Mouse (Mus musculus): ENCODE data around the gene Zfp626.

The Zfp626 gene

GRCm38 (mm10) chr7:27860396-27861235, 53.6 kb downstream of the Zfp626 start:
- in situ Hi-C loops (cut with MboI, MseI): loop anchor here (5.0 kb wide), 2 partner anchors 48 to 123 kb away; no protein-coding TSS in a partner anchor

- in situ Hi-C loops (cut with MboI, MseI): loop anchor here (5.0 kb wide), 2 partner anchors 50 to 125 kb away; no protein-coding TSS in a partner anchor
Measured at GRCm38 (mm10) chr7:27862578-27862977, 55.6 kb downstream of the Zfp626 start.
